Mouse (Mus musculus) liver, embryonic 14.5 days (tissue): ENCODE results near the gene Sirt7. TPM values are rescaled to one million over a fixed set of nuclear protein-coding genes. Genes with fewer than 3 reads are reported as not detected.

Experiments
- ATAC-seq: fragments of 200-750 bp; cut with Nextera tagmentation; 2 replicates; pipeline ENCODE4 v1.8.0; 2017; ENCODE audit warnings: moderate number of reproducible peaks, mild to moderate bottlenecking, moderate library complexity; ENCODE audit not compliant: insufficient read depth
- DNase-seq, 3 experiments: peaks; one replicate each; pipeline ENCODE4 v3.0.0-alpha.2; 2012 to 2013; ENCODE audit warnings: low read depth in 3 of 3, low spot score in 3 of 3
- H3K27ac ChIP-seq: fragments of 300-500 bp; sonication (generic); 2 replicates; pipeline ENCODE4 v1.5.1; 2014; ENCODE audit warnings: moderate library complexity, mild to moderate bottlenecking, control low read depth, inconsistent platforms
- H3K27me3 ChIP-seq: fragments of 300-500 bp; sonication (generic); 2 replicates; pipeline ENCODE4 v1.6.1; 2014; ENCODE audit warnings: mild to moderate bottlenecking, low read length, moderate library complexity; ENCODE audit not compliant: control insufficient read depth, insufficient read depth
- H3K36me3 ChIP-seq: fragments of 300-500 bp; sonication (generic); replicated peaks from 2 replicates; pipeline ENCODE4 v1.6.1; 2014; ENCODE audit warnings: low read depth; ENCODE audit not compliant: control insufficient read depth, insufficient read depth
- H3K4me1 ChIP-seq, 2 experiments: fragments of 200-500 bp in 1 of 2; fragments of 300-500 bp in 1 of 2; sonication (generic) in 1 of 2; replicated peaks; 2 replicates each; pipeline ENCODE4 v1.6.1; 2012 to 2014; ENCODE audit warnings: antibody characterized with exemption in 1 of 2, inconsistent platforms in 1 of 2, low read length in 1 of 2; ENCODE audit not compliant: control insufficient read depth in 2 of 2, insufficient read depth in 2 of 2
- H3K4me2 ChIP-seq: fragments of 300-500 bp; sonication (generic); 2 replicates; pipeline ENCODE4 v1.6.1; 2014; ENCODE audit warnings: low read depth, mild to moderate bottlenecking, control low read depth, moderate library complexity
- H3K4me3 ChIP-seq, 2 experiments: fragments of 200-500 bp in 1 of 2; fragments of 300-500 bp in 1 of 2; sonication (generic) in 1 of 2; 2 replicates each; pipeline ENCODE4 v1.5.1; 2012 to 2014; ENCODE audit warnings: low read depth in 2 of 2, low read length in 2 of 2, mild to moderate bottlenecking in 2 of 2, control low read depth in 1 of 2, inconsistent platforms in 1 of 2, moderate library complexity in 1 of 2; ENCODE audit not compliant: insufficient read depth in 1 of 2
- H3K9ac ChIP-seq: fragments of 300-500 bp; sonication (generic); replicated peaks from 2 replicates; pipeline ENCODE4 v1.6.1; 2014; ENCODE audit warnings: mild to moderate bottlenecking, control low read depth, moderate library complexity
- H3K9me3 ChIP-seq: fragments of 300-500 bp; sonication (generic); 2 replicates; pipeline ENCODE4 v1.6.1; 2016; ENCODE audit warnings: low read length, mixed read lengths; ENCODE audit not compliant: control insufficient read depth
- CTCF ChIP-seq: IDR thresholded peaks from 2 replicates; pipeline ENCODE4 v1.5.1; 2016; ENCODE audit warnings: antibody characterized with exemption, low read depth, control low read depth
- EP300 ChIP-seq: IDR thresholded peaks from 2 replicates; pipeline ENCODE4 v1.6.1; 2016; ENCODE audit warnings: antibody characterized with exemption, low read depth
- WGBS: fragments of 180-500 bp; shearing (Covaris S2); extraction: QIAGEN DNeasy Blood & Tissue Kit; methylation state at CpG from one replicate; pipeline ENCODE4 v1.1.7; 2014; ENCODE audit not compliant: insufficient replicate concordance; 5-methylcytosine and 5-hydroxymethylcytosine counted together
- polyA plus RNA-seq, 2 experiments: library from polyadenylated mRNA; depleted of rRNA in 1 of 2; stranded (reverse) in 1 of 2; unstranded in 1 of 2; fragments of >200 nt; fragmentation: Nextera tagmentation in 1 of 2; extraction: Ambion mirVana in 1 of 2; gene quantifications; 2 replicates each; pipeline versions ENCODE4 v1.2.1 to v1.2.3; 2012 to 2014

Gene Sirt7
- polyA plus RNA-seq, 2 experiments = 22.0 to 30.8 TPM

DNA sequence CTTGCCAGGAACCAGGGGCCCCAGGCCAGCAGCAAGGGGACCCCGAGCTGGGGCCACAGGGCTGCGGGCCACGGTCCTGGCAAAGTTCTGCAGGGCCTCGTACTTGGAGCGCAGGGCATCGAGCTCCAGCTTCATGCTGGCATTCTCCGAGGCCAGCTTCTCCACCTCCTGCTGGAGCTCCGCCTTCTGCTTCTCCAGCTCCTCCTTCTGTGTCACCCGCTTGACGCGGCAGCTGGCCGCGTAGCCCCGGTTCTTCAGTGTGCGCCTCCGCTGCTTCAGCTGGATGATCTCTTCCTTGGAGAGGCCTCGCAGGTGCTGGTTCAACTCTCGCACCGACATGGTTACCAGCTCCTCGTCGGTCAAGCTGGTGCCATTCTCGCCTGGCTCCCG lies 4.3 kb upstream of the Sirt7 start:
- WGBS = 26% methylated on average over 23 of the region's 23 CpGs
- Histone ChIP-seq H3K27ac (peak overlapping the region; percentile 99), H3K36me3 (peaks cover 9% of the 10 kb centered on the region), H3K27me3 (no peaks in the 10 kb centered on the region), H3K9me3 (no peaks in the 10 kb centered on the region), H3K9ac (peak overlapping the region; percentile 99), H3K4me3 (peak overlapping the region; percentile 64 to 89), H3K4me1 (peaks cover 41 to 54% of the 10 kb centered on the region in 2 experiments), H3K4me2 (peak overlapping the region; percentile 75)
- DNase-seq (no peak), ATAC-seq (no peak)
- 0 out of 2 replicates have a peak, but pooled peaks have one; percentile 1 for TF ChIP-seq CTCF
- no peak for TF ChIP-seq EP300

DNA sequence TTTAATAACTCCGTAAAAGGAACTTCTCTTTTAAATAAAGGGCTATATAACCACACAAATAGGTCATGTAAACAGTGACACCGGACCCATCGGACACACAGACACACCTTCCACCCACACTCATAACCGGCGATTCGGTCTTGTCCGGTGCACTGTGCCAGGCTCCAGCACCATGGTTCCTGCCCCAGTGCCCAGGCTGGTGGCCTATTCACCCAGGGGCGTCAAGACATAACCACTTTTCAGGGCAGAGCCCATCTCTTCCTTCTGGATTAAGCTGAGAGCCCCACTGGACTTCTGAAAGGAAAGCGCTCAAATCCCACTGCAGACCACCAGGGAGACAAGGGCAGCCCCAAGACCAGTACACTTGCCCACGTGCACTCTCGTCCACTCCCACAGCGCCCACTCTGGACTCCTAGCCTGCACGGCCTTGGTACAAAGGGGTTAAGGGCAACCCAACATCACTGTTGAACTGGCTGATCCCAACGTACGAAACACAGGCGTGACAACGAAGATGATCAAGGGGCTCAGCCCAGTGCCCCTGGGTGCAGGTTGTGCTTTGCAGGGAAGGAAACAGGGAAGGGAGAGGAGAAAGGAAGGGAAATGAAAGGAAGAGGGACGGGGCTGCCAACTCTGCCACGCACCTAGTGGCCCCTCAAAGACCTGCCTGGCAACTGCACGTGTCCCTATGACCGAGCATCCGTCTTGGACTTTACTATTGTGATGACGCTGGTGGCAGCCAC lies 3.7 kb upstream of the Sirt7 start:
- TF ChIP-seq CTCF (peak; percentile 2; the same call in 1 of the 2 replicates), EP300 (no peak)
- no peaks in the 10 kb centered on the region for H3K27me3 ChIP-seq
- H3K4me3 ChIP-seq = peak overlapping the region; percentile 4 to 89
- no peaks in the 10 kb centered on the region for H3K9me3 ChIP-seq
- DNase-seq = no peak
- H3K9ac ChIP-seq = peak overlapping the region; percentile 99; the same call in 1 of the 2 replicates
- WGBS = 84% methylated on average over 23 of the region's 23 CpGs
- peak overlapping the region; percentile 99 for H3K27ac ChIP-seq
- peaks cover 9% of the 10 kb centered on the region for H3K36me3 ChIP-seq
- ATAC-seq = no peak
- peaks cover 39 to 53% of the 10 kb centered on the region in 2 experiments for H3K4me1 ChIP-seq
- H3K4me2 ChIP-seq = peak overlapping the region; percentile 75

DNA sequence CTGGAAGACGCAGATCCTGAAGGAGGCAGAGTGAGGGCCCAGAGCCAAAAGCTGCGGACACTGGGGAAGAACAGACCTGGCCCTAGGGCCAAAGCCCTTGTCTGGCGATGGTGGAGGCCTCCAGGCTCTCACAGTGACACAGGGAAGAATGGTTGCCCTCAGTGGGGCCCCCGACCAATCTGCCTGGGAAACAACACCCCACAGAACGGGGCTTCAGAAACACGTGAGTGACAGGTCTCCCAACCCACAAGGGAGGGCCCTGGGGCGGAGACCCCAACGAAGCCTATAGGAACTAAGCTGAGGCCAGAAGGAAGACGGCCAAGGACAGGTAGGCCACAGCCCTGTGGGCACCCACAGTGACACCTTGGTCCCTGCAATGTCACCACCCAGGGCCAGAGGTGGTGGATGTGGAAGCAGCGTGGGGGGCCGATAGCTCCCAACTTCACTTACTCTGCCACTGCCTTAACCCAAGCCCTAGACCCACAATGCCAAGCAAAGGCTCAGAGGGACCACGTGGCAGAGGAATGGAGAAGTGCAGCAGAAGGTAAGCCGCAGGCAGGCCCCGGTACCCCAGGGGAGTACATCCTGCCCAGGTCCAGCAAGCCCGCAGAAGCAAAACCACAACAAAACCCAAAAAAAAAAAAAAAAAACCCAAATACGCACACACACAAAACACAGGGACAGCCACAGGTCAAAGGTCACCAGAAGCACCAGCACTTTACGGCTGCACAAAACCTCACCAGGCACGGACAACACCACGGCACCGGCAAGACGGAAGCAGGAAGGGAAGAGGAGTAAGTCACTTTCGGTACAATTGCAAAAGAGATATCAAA lies 2.6 kb upstream of the Sirt7 start:
- Histone ChIP-seq H3K9me3 (no peaks in the 10 kb centered on the region), H3K4me3 (peak overlapping the region in 1 of 2 experiments; percentile 7; a peak in 1 of 4 replicates), H3K9ac (peak overlapping the region; percentile 31), H3K27ac (no peak overlapping the region; the same call in 1 of the 2 replicates), H3K27me3 (no peaks in the 10 kb centered on the region), H3K36me3 (peaks cover 13% of the 10 kb centered on the region), H3K4me1 (peaks cover 39 to 52% of the 10 kb centered on the region in 2 experiments), H3K4me2 (peak overlapping the region; percentile 75)
- 33% methylated on average over 22 of the region's 22 CpGs for WGBS
- no peak for TF ChIP-seq EP300
- TF ChIP-seq CTCF = no peak
- ATAC-seq = no peak
- DNase-seq = no peak

DNA sequence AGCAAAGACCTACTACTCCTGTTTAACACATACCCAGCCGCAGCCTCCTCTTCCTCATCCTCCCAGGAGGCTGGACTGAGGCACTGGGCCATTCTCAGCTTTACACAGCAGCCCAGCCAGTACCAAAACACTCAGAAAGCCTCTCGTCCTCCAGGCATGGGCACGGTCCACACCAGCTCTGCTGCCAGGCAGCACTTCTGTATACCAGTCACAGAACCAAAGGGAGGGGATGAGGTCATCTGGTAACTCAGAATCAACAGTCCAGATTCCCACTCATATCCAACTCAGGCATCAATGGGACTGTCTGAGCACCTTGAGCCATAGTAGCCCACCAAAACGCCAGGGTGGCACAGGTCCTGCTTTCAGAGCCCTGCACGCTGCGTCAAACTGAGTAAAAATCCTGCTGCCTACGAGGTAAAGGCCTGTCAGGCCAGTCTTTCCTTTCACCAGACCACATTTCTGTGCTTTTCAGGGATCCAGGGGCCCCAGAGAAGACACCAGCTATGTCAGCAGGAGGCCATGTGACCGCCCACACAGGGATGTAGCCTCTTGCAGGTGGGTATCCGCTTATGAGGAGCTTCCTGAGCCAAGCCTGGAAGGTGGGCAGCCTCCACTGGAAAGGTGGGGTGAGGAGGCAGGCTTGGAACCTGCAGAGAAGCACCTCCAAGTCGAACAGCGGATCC lies 1.9 kb upstream of the Sirt7 start:
- Histone ChIP-seq H3K9ac (no peak overlapping the region), H3K9me3 (no peaks in the 10 kb centered on the region), H3K4me3 (no peak overlapping the region), H3K36me3 (peaks cover 15% of the 10 kb centered on the region), H3K4me1 (peaks cover 39 to 50% of the 10 kb centered on the region in 2 experiments), H3K4me2 (no peak overlapping the region; the same call in 1 of the 2 replicates), H3K27me3 (no peaks in the 10 kb centered on the region), H3K27ac (peak overlapping the region; percentile 44; the same call in 1 of the 2 replicates)
- DNase-seq (no peak), ATAC-seq (no peak)
- TF ChIP-seq EP300 (no peak), CTCF (no peak)
- WGBS = 83% methylated on average over 11 of the region's 11 CpGs
